Mouse (Mus musculus) hindbrain, embryonic 15.5 days (tissue): ENCODE results near the gene Fkbp5. TPM values are rescaled to one million over a fixed set of nuclear protein-coding genes. Genes with fewer than 3 reads are reported as not detected.
"Not testable (repeated sequence)": the region's sequence is repeated elsewhere in the genome, so short reads cannot be mapped to it uniquely, and the experiment has no call there.

ENCODE experiments used
- ATAC-seq: fragments of 200-750 bp; cut with Nextera tagmentation; 2 replicates; pipeline ENCODE4 v1.8.0; 2017; ENCODE audit warnings: low read depth, moderate number of reproducible peaks, moderate TSS enrichment; ENCODE audit not compliant: low FRiP score
- H3K27ac ChIP-seq: fragments of 300-500 bp; sonication (generic); replicated peaks from 2 replicates; pipeline ENCODE4 v1.5.1; 2015; ENCODE audit warnings: mild to moderate bottlenecking, inconsistent platforms
- H3K27me3 ChIP-seq: fragments of 300-500 bp; sonication (generic); 2 replicates; pipeline ENCODE4 v1.6.1; 2015; ENCODE audit warnings: control low read depth, inconsistent platforms
- H3K36me3 ChIP-seq: fragments of 300-500 bp; sonication (generic); 2 replicates; pipeline ENCODE4 v1.6.1; 2015; ENCODE audit warnings: control low read depth, inconsistent platforms
- H3K4me1 ChIP-seq: fragments of 300-500 bp; sonication (generic); replicated peaks from 2 replicates; pipeline ENCODE4 v1.6.1; 2015; ENCODE audit warnings: control low read depth, inconsistent platforms
- H3K4me2 ChIP-seq: fragments of 300-500 bp; sonication (generic); 2 replicates; pipeline ENCODE4 v1.6.1; 2015; ENCODE audit warnings: moderate library complexity, mild to moderate bottlenecking, inconsistent platforms
- H3K4me3 ChIP-seq: fragments of 300-500 bp; sonication (generic); 2 replicates; pipeline ENCODE4 v1.5.1; 2015; ENCODE audit warnings: mild to moderate bottlenecking, inconsistent platforms
- H3K9ac ChIP-seq: fragments of 300-500 bp; sonication (generic); 2 replicates; pipeline ENCODE4 v1.6.1; 2015; ENCODE audit warnings: inconsistent platforms
- H3K9me3 ChIP-seq: fragments of 300-500 bp; sonication (generic); 2 replicates; pipeline ENCODE4 v1.6.1; 2016; ENCODE audit warnings: control low read depth, inconsistent platforms
- WGBS: fragments of 180-500 bp; shearing (Covaris S2); methylation state at CpG from one replicate; pipeline ENCODE4 v1.1.7; 2015; 5-methylcytosine and 5-hydroxymethylcytosine counted together
- polyA plus RNA-seq: library from polyadenylated mRNA; unstranded; fragments of >200 nt; fragmentation: Nextera tagmentation; extraction: Ambion mirVana; gene quantifications from 2 replicates; pipeline ENCODE4 v1.2.1, GENCODE M21; 2015

Gene Fkbp5
- 31.5 and 32.5 TPM in 2 replicates for polyA plus RNA-seq

DNA sequence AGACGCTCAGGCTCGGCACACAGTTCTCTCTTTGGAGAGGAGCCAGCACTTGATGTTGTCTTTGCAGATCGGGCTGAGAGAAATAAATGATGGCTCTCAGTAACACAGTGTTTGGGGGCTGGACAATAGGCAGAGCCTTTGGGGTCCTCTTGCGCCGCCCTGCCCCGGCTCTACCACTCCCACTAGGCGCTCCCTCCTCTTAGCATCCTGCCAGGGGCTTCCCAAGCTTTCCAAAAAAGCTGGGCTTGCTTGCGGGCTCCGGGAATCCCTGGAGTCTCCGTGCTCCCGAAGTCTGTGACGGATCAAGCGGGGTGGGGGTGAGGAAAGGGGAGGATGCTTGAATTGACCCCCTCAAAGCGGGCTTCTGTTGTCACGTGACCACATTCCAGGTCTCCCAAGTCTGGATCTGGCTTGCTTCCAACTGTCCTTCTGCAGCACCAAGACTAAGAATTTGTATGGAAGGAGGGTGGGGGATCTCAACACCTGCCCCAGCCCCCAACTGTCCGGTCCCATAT lies at the start of gene Fkbp5:
Gene Fkbp5, minus strand, starts transcription at position 87 of the 515 bp plus-strand sequence.
- H3K27me3 ChIP-seq, result peaks cover 10% of the 10 kb centered on the region
- peak within 1 kb of the TSS; percentile 70 for H3K27ac ChIP-seq
- no peaks in the 10 kb centered on the region for H3K9me3 ChIP-seq
- 3% methylated on average over 16 of the region's 16 CpGs for WGBS
- peak; percentile 23 for ATAC-seq
- peak within 1 kb of the TSS; percentile 98 for H3K4me2 ChIP-seq
- H3K4me1 ChIP-seq, result peaks cover 28% of the 10 kb centered on the region
- H3K4me3 ChIP-seq, result peak within 1 kb of the TSS; percentile 51
- peak within 1 kb of the TSS; percentile 65 for H3K9ac ChIP-seq
- H3K36me3 ChIP-seq, result no peaks in the 10 kb centered on the region

GRCm38 (mm10) chr17:28565181-28565580 lies 47.9 kb upstream of the Fkbp5 start:
- Histone ChIP-seq H3K9ac (no peak overlapping the region), H3K4me3 (no peak overlapping the region), H3K36me3 (no peaks in the 10 kb centered on the region), H3K27me3 (no peaks in the 10 kb centered on the region), H3K4me2 (no peak overlapping the region), H3K4me1 (no peaks in the 10 kb centered on the region), H3K9me3 (no peaks in the 10 kb centered on the region), H3K27ac (no peak overlapping the region)
- ATAC-seq, result no peak

DNA sequence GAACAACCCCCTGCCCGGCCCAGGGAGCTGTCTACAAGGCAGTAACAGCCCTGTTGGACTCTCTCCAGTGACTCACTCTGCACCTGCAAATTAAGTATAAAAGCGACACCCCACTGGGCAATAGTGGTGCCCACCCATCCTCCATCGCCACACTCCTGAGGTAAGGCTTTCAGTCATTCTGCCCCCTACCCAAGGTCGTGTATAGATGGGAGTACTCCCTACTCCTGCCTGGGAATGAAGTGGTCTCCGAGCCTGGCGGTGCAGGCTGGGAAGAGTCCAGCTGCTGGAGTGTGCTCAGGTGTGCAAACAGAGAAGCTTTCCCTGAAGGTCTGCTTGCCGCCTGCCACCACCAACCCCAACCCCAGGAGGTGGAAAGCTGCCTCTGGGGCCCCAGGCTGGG lies 44.3 kb upstream of the Fkbp5 start:
- 68% methylated on average over 7 of the region's 7 CpGs for WGBS
- Histone ChIP-seq H3K4me3 (no peak overlapping the region), H3K9me3 (no peaks in the 10 kb centered on the region)

GRCm38 (mm10) chr17:28560598-28560997 lies 43.3 kb upstream of the Fkbp5 start, which contains the start of gene Clps:
Gene Clps, minus strand, starts transcription at chr17:28560766.
- Histone ChIP-seq H3K9me3 (no peaks in the 10 kb centered on the region), H3K4me3 (no peak within 1 kb of the TSS), H3K27me3 (no peaks in the 10 kb centered on the region), H3K4me2 (no peak within 1 kb of the TSS), H3K36me3 (no peaks in the 10 kb centered on the region), H3K4me1 (no peaks in the 10 kb centered on the region), H3K9ac (no peak within 1 kb of the TSS), H3K27ac (no peak within 1 kb of the TSS)
- no peak for ATAC-seq
- 94% methylated on average over 4 of the region's 4 CpGs for WGBS

More for the DNA sequence above, 44.3 kb upstream of the Fkbp5 start:
- Histone ChIP-seq H3K4me2 (no peak overlapping the region), H3K27ac (no peak overlapping the region), H3K36me3 (no peaks in the 10 kb centered on the region), H3K27me3 (no peaks in the 10 kb centered on the region), H3K4me1 (no peaks in the 10 kb centered on the region), H3K9ac (no peak overlapping the region)
- no peak for ATAC-seq

DNA sequence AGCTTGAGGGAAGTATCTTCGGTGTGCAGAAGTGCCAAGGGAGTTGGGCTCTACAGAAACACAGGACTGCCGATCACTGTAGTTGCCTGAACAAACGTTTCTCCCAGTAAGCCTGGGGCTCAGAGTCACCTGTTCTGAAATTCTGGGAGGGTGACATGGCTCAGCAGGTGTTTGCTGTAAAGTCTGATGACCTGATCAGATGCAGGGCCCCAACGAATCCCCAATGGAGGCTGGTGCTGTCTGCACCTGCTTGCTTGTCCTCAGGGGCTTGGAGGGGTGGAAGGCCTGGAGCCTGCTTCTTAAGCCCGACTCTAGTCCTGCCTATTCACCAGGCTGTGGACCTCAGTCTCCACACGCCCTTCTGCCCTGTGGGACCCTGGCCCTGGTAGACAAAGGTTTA lies 40.4 kb upstream of the Fkbp5 start:
- H3K9ac ChIP-seq, result no peak overlapping the region
- H3K27ac ChIP-seq, result no peak overlapping the region
- 0 out of 2 replicates have a peak, but pooled peaks cover 3% of the 10 kb centered on the region for H3K4me1 ChIP-seq
- no peak overlapping the region for H3K4me3 ChIP-seq
- no peaks in the 10 kb centered on the region for H3K27me3 ChIP-seq
- ATAC-seq, result no peak
- H3K36me3 ChIP-seq, result no peaks in the 10 kb centered on the region
- H3K9me3 ChIP-seq, result no peaks in the 10 kb centered on the region
- WGBS, result 84% methylated on average over 6 of the region's 6 CpGs
- H3K4me2 ChIP-seq, result no peak overlapping the region

GRCm38 (mm10) chr17:28556635-28557396 lies 39.5 kb upstream of the Fkbp5 start:
- no peaks in the 10 kb centered on the region for H3K27me3 ChIP-seq
- no peak overlapping the region for H3K27ac ChIP-seq
- ATAC-seq, result no peak
- 0 out of 2 replicates have a peak, but pooled peaks cover 3% of the 10 kb centered on the region for H3K4me1 ChIP-seq
- WGBS, result 63% methylated on average over 6 of the region's 6 CpGs
- no peaks in the 10 kb centered on the region for H3K36me3 ChIP-seq
- no peak overlapping the region for H3K9ac ChIP-seq
- H3K4me2 ChIP-seq, result no peak overlapping the region
- no peaks in the 10 kb centered on the region for H3K9me3 ChIP-seq
- no peak overlapping the region for H3K4me3 ChIP-seq

GRCm38 (mm10) chr17:28554021-28554420 lies 36.7 kb upstream of the Fkbp5 start:
- not testable (repeated sequence) for H3K4me1 ChIP-seq, ATAC-seq, H3K27me3 ChIP-seq, H3K36me3 ChIP-seq, H3K4me3 ChIP-seq, H3K4me2 ChIP-seq, H3K9me3 ChIP-seq, H3K27ac ChIP-seq, H3K9ac ChIP-seq
- WGBS, result 91% methylated on average over 4 of the region's 4 CpGs

- H3K4me2 ChIP-seq, result 0 out of 2 replicates have a peak overlapping the region, but pooled peaks have one; percentile 3
- WGBS, result 5% methylated on average over 14 of the region's 14 CpGs
- H3K9me3 ChIP-seq, result no peaks in the 10 kb centered on the region
- no peaks in the 10 kb centered on the region for H3K27me3 ChIP-seq
- ATAC-seq, result no peak
- no peaks in the 10 kb centered on the region for H3K36me3 ChIP-seq
- no peak overlapping the region for H3K9ac ChIP-seq
- no peak overlapping the region for H3K27ac ChIP-seq
- no peak overlapping the region for H3K4me3 ChIP-seq
- H3K4me1 ChIP-seq, result 0 out of 2 replicates have a peak, but pooled peaks cover 3% of the 10 kb centered on the region
These were observed 35.9 kb upstream of the Fkbp5 start for GRCm38 (mm10) chr17:28553040-28553793.

DNA sequence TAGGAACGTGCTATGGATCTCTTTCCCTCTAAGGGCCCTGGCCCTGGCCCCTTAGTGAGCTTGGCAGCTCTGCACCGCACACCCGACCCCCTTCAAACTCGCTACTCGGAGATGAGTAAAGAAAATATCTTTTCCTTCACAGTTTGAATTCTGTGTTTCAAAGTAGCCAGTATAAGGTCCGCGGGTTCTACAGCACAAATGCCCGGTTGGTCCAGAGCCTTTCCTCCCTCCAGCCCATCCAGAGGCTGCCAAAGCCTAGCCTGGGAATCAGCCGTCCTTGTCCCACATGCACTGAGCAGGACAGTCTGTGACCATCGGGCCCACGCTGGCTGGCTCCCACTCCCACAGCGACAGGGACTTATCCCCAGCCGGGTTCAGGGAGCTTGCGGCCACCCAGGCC lies 31.8 kb upstream of the Fkbp5 start, which contains the start of gene Clpsl2:
Gene Clpsl2, plus strand, starts transcription at position 301 of the 400 bp plus-strand sequence.
- WGBS, result 78% methylated on average over 14 of the region's 14 CpGs

GRCm38 (mm10) chr17:28548550-28548949 lies 31.2 kb upstream of the Fkbp5 start:
- no peaks in the 10 kb centered on the region for H3K27me3 ChIP-seq
- no peak overlapping the region for H3K4me3 ChIP-seq
- 79% methylated on average over 11 of the region's 11 CpGs for WGBS
- no peaks in the 10 kb centered on the region for H3K9me3 ChIP-seq
- 0 out of 2 replicates have a peak, but pooled peaks cover 3% of the 10 kb centered on the region for H3K4me1 ChIP-seq
- no peak overlapping the region for H3K4me2 ChIP-seq
- no peak overlapping the region for H3K27ac ChIP-seq
- no peak overlapping the region for H3K9ac ChIP-seq
- ATAC-seq, result no peak
- H3K36me3 ChIP-seq, result no peaks in the 10 kb centered on the region

More for the DNA sequence above, 31.8 kb upstream of the Fkbp5 start, which contains the start of gene Clpsl2:
- no peak for ATAC-seq
- Histone ChIP-seq H3K4me2 (no peak within 1 kb of the TSS), H3K27me3 (no peaks in the 10 kb centered on the region), H3K9ac (no peak within 1 kb of the TSS), H3K36me3 (no peaks in the 10 kb centered on the region), H3K9me3 (no peaks in the 10 kb centered on the region), H3K4me3 (no peak within 1 kb of the TSS), H3K27ac (no peak within 1 kb of the TSS), H3K4me1 (0 out of 2 replicates have a peak, but pooled peaks cover 3% of the 10 kb centered on the region)

GRCm38 (mm10) chr17:28546925-28547324 lies 29.6 kb upstream of the Fkbp5 start:
- H3K36me3 ChIP-seq, result no peaks in the 10 kb centered on the region
- no peak for ATAC-seq
- no peaks in the 10 kb centered on the region for H3K9me3 ChIP-seq
- H3K4me1 ChIP-seq, result no peaks in the 10 kb centered on the region
- WGBS, result 92% methylated on average over 1 of the region's 1 CpGs
- no peak overlapping the region for H3K9ac ChIP-seq
- H3K27ac ChIP-seq, result no peak overlapping the region
- no peak overlapping the region for H3K4me2 ChIP-seq
- H3K27me3 ChIP-seq, result no peaks in the 10 kb centered on the region
- H3K4me3 ChIP-seq, result no peak overlapping the region

GRCm38 (mm10) chr17:28537881-28538280 lies 20.6 kb upstream of the Fkbp5 start:
- ATAC-seq, result no peak
- H3K9ac ChIP-seq, result no peak overlapping the region
- H3K4me3 ChIP-seq, result no peak overlapping the region

More at GRCm38 (mm10) chr17:28537881-28538280, 20.6 kb upstream of the Fkbp5 start:
- Histone ChIP-seq H3K27ac (no peak overlapping the region), H3K27me3 (no peaks in the 10 kb centered on the region), H3K4me1 (no peaks in the 10 kb centered on the region), H3K4me2 (no peak overlapping the region), H3K9me3 (no peaks in the 10 kb centered on the region), H3K36me3 (no peaks in the 10 kb centered on the region)
- WGBS, result 55% methylated on average over 12 of the region's 12 CpGs
